8 mouse cellular contexts compared by ENCODE assay signal in the genomic region with DNA sequence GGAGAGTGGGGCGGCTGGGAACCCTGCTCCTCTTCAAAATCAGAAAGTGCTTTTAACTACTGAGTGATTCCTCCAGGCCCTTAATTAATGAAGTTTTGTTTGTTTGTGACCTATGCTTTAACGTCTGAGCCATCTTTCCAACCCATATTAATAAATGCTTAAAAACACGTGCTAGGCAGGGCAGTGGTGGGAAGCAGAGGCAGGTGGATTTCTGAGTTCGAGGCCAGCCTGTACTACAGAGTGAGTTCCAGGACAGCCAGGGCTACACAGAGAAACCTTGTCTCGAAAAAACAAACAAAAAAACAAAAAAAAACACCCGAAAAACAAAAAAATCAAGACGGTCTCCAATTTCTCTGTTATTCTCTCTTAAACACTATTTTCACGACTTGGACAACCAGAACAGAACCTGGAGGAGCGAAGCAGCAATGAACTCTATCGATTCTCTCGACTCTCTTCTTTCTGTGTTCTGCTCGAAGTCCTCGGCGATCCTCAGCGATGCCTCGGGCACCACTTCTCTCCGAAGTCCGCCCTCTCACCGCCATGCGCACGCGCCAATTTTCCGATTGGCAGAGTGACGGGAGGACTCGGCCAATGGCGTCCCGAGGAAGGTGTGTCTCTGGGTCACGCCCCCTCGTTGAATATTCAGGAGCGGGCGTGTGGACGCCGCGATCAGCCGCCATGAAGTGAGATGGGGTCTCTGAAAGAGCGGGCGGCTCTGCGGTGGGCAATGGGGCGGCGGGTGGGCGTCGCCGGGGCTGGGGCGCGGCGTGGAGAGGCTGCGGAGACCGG. TPM values are rescaled to one million over a fixed set of nuclear protein-coding genes. Genes with fewer than 3 reads are reported as not detected.
DNase-seq lines count a peak whose midpoint lies in the region; ATAC-seq and TF ChIP-seq lines count a peak whose summit lies in the region.

Ercc2 (plus strand) TSS at position 634 of the 789 bp plus-strand sequence.

- no peak for TF ChIP-seq POLR2A in kidney, adult 2 months (IDR thresholded peaks at IDR 0.05; ENCODE audit: low read depth, low read length)
- TF ChIP-seq POLR2A in spleen, adult 2 months (IDR thresholded peaks at IDR 0.05; ENCODE audit: low read depth, low read length): no peak

- TF ChIP-seq CTCF in kidney, adult 2 months (conservative IDR thresholded peaks at IDR 0.05; ENCODE audit: insufficient read depth, insufficient read length, low read depth, low read length): no peak
- no peak for TF ChIP-seq CTCF in spleen, adult 2 months (IDR thresholded peaks at IDR 0.05; ENCODE audit: extremely low read depth, insufficient read depth, insufficient read length, insufficient replicate concordance)

- peak within 1 kb of the TSS; percentile 87 for H3K4me2 ChIP-seq in embryonic facial prominence, embryonic 13.5 days
- H3K4me2 ChIP-seq in limb, embryonic 12.5 days: peak within 1 kb of the TSS; percentile 91
- peak within 1 kb of the TSS; percentile 90 for H3K4me2 ChIP-seq in midbrain, embryonic 15.5 days

- no peaks in the 10 kb centered on the region for H3K9me3 ChIP-seq in embryonic facial prominence, embryonic 13.5 days
- no peaks in the 10 kb centered on the region for H3K9me3 ChIP-seq in limb, embryonic 12.5 days
- no peaks in the 10 kb centered on the region for H3K9me3 ChIP-seq in midbrain, embryonic 15.5 days

- H3K36me3 ChIP-seq in embryonic facial prominence, embryonic 13.5 days: peaks cover 46% of the 10 kb centered on the region
- H3K36me3 ChIP-seq in kidney, adult 2 months (ENCODE audit: control insufficient read depth, insufficient read depth, low read length): no peaks in the 10 kb centered on the region
- peaks cover 30% of the 10 kb centered on the region for H3K36me3 ChIP-seq in limb, embryonic 12.5 days
- H3K36me3 ChIP-seq in midbrain, embryonic 15.5 days (replicated peaks): peaks cover 7% of the 10 kb centered on the region
- H3K36me3 ChIP-seq in spleen, adult 2 months (ENCODE audit: control insufficient read depth, insufficient read depth, low read length): peaks cover 7% of the 10 kb centered on the region

- ATAC-seq in embryonic facial prominence, embryonic 13.5 days (ENCODE audit: insufficient number of reproducible peaks, insufficient read depth, low FRiP score, low TSS enrichment, low read depth): peak; percentile 92
- peak; percentile 96 for ATAC-seq in limb, embryonic 12.5 days (ENCODE audit: insufficient number of reproducible peaks, insufficient read depth, low FRiP score, low TSS enrichment, low read depth)
- ATAC-seq in midbrain, embryonic 15.5 days (replicated peaks): peak; percentile 96

- peaks cover 15% of the 10 kb centered on the region for H3K4me1 ChIP-seq in embryonic facial prominence, embryonic 13.5 days
- no peaks in the 10 kb centered on the region for H3K4me1 ChIP-seq in kidney, adult 2 months (ENCODE audit: control insufficient read depth, insufficient read depth, low read length)
- peaks cover 14% of the 10 kb centered on the region for H3K4me1 ChIP-seq in limb, embryonic 12.5 days (replicated peaks)
- H3K4me1 ChIP-seq in midbrain, embryonic 15.5 days: peaks cover 21% of the 10 kb centered on the region
- H3K4me1 ChIP-seq in spleen, adult 2 months (ENCODE audit: control insufficient read depth, insufficient read depth, insufficient read length): no peaks in the 10 kb centered on the region

- no peaks in the 10 kb centered on the region for H3K27me3 ChIP-seq in embryonic facial prominence, embryonic 13.5 days
- H3K27me3 ChIP-seq in kidney, adult 2 months (replicated peaks; ENCODE audit: control insufficient read depth, insufficient read depth, low read length): no peaks in the 10 kb centered on the region
- no peaks in the 10 kb centered on the region for H3K27me3 ChIP-seq in limb, embryonic 12.5 days
- H3K27me3 ChIP-seq in midbrain, embryonic 15.5 days (replicated peaks): no peaks in the 10 kb centered on the region
- no peaks in the 10 kb centered on the region for H3K27me3 ChIP-seq in spleen, adult 2 months (ENCODE audit: control insufficient read depth, insufficient read depth, low read length)

- peak within 1 kb of the TSS; percentile 92 for H3K4me3 ChIP-seq in embryonic facial prominence, embryonic 13.5 days
- peak within 1 kb of the TSS; percentile 98 for H3K4me3 ChIP-seq in kidney, adult 2 months (ENCODE audit: insufficient read depth, low read depth, low read length)
- H3K4me3 ChIP-seq in limb, embryonic 12.5 days (replicated peaks): peak within 1 kb of the TSS; percentile 93
- H3K4me3 ChIP-seq in midbrain, embryonic 15.5 days: peak within 1 kb of the TSS; percentile 97
- H3K4me3 ChIP-seq in spleen, adult 2 months (ENCODE audit: extremely low read depth, insufficient read depth, insufficient read length): peak within 1 kb of the TSS; percentile 92

- H3K27ac ChIP-seq in embryonic facial prominence, embryonic 13.5 days: no peak within 1 kb of the TSS; the same call in 1 of the 2 replicates
- H3K27ac ChIP-seq in kidney, adult 2 months (ENCODE audit: insufficient read depth, low read depth, low read length): no peak within 1 kb of the TSS
- peak within 1 kb of the TSS; percentile 29; the same call in 1 of the 2 replicates for H3K27ac ChIP-seq in limb, embryonic 12.5 days
- H3K27ac ChIP-seq in midbrain, embryonic 15.5 days: peak within 1 kb of the TSS; percentile 69
- no peak within 1 kb of the TSS for H3K27ac ChIP-seq in spleen, adult 2 months (ENCODE audit: insufficient read depth, low read length)

- 6% methylated on average over 45 of the region's 48 CpGs for whole genome bisulfite sequencing in embryonic facial prominence, embryonic 13.5 days
- WGBS in kidney, adult 2 months: 5% methylated on average over 48 of the region's 48 CpGs
- WGBS in limb, embryonic 12.5 days: 7% methylated on average over 45 of the region's 48 CpGs
- WGBS in midbrain, embryonic 15.5 days: 7% methylated on average over 48 of the region's 48 CpGs
- WGBS in spleen, adult 2 months: 6% methylated on average over 46 of the region's 48 CpGs

- DNase-seq in 3134 (ENCODE audit: extremely low read depth, insufficient read length, low spot score): peak; percentile 96
- DNase-seq in adrenal gland, postnatal 36 days: peak; percentile 99 to 100
- DNase-seq in heart, adult 18-20 months: peak; percentile 99 to 100
- peak; percentile 99 for DNase-seq in kidney, adult 2 months
- peak; percentile 97 to 99 for DNase-seq in spleen, adult 2 months (ENCODE audit: low read depth in 1 of 2, low spot score in 2 of 2)

- H3K9ac ChIP-seq in embryonic facial prominence, embryonic 13.5 days: peak within 1 kb of the TSS; percentile 94
- peak within 1 kb of the TSS; percentile 86 for H3K9ac ChIP-seq in limb, embryonic 12.5 days (replicated peaks)
- peak within 1 kb of the TSS; percentile 89 for H3K9ac ChIP-seq in midbrain, embryonic 15.5 days

RNA-seq across cellular contexts. Expression of gene Ercc2, which starts in this region (rescaled TPM):
- total RNA-seq in adrenal gland, postnatal 36 days (2021): 10 to 100 TPM; 29.7 to 32.8 TPM
- polyA plus RNA-seq in embryonic facial prominence, embryonic 13.5 days (2015; fragmentation: Nextera tagmentation; extraction: Ambion mirVana): 17.0 and 17.4 TPM in 2 replicates
- 10 to 100 TPM in 1 of 2 experiments, 1 to 10 TPM in 1; 7.6 to 10.4 TPM for total RNA-seq in heart, adult 18-20 months (2021)
- 32.4 and 39.9 TPM in 2 replicates for polyA plus RNA-seq in kidney, adult 2 months (2012; rRNA removed)
- polyA plus RNA-seq in limb, embryonic 12.5 days (2016; fragmentation: Nextera tagmentation; extraction: Ambion mirVana): 22.9 and 23.8 TPM in 2 replicates
- polyA plus RNA-seq in midbrain, embryonic 15.5 days (2015; fragmentation: Nextera tagmentation; extraction: Ambion mirVana): 29.7 and 33.0 TPM in 2 replicates
- 51.8 and 62.2 TPM in 2 replicates for polyA plus RNA-seq in spleen, adult 2 months (2012; rRNA removed)

Comparison
In these comparisons a context has a peak if more than half of its experiments do, and no peak if none do; other contexts are left out.
1. H3K27ac ChIP-seq: peak in limb, embryonic 12.5 days (single experiment) and midbrain, embryonic 15.5 days (single experiment); none in embryonic facial prominence, embryonic 13.5 days (single experiment), kidney, adult 2 months (single experiment) and spleen, adult 2 months (single experiment).
2. Peak in every context shown above with its lines, with median percentiles within 50 percentile points of each other: DNase-seq, ATAC-seq, H3K4me2 ChIP-seq, H3K4me3 ChIP-seq and H3K9ac ChIP-seq.